Mouse (Mus musculus): ENCODE results near the gene Setd7.

The Setd7 gene

GRCm38 (mm10) chr3:51555583-51555982 lies 5.1 kb downstream of the Setd7 start:
- no peak for DNase-seq

- no peak for DNase-seq
Measured at GRCm38 (mm10) chr3:51554836-51555235, 5.8 kb downstream of the Setd7 start.

- DNase-seq, result no peak
Measured at GRCm38 (mm10) chr3:51554067-51554466, 6.6 kb downstream of the Setd7 start.

- DNase-seq, result peak in 1 of 2 experiments; percentile 18
Measured at GRCm38 (mm10) chr3:51553497-51553875, 7.2 kb downstream of the Setd7 start.

GRCm38 (mm10) chr3:51552841-51553496 lies 7.7 kb downstream of the Setd7 start:
- DNase-seq, result no peak

- no peak for DNase-seq
Measured at GRCm38 (mm10) chr3:51552197-51552596, 8.5 kb downstream of the Setd7 start.

- no peak for DNase-seq
Measured at GRCm38 (mm10) chr3:51548987-51549579, 11.6 kb downstream of the Setd7 start.

- DNase-seq, result no peak
Measured at GRCm38 (mm10) chr3:51547577-51547976, 13.1 kb downstream of the Setd7 start.

- no peak for DNase-seq
Measured at GRCm38 (mm10) chr3:51544442-51545128, 16.1 kb downstream of the Setd7 start.

- DNase-seq, result no peak
Measured at GRCm38 (mm10) chr3:51540659-51541058, 20.0 kb downstream of the Setd7 start.

GRCm38 (mm10) chr3:51539567-51540408 lies 20.9 kb downstream of the Setd7 start:
- DNase-seq, result peak; percentile 38 to 66

- no peak for DNase-seq
Measured at GRCm38 (mm10) chr3:51534013-51534412, 26.7 kb downstream of the Setd7 start.

- no peak for DNase-seq
Measured at GRCm38 (mm10) chr3:51533573-51533972, 27.1 kb downstream of the Setd7 start.

GRCm38 (mm10) chr3:51532282-51532620 lies 28.4 kb downstream of the Setd7 start:
- DNase-seq, result peak in 1 of 2 experiments; percentile 5

GRCm38 (mm10) chr3:51531473-51532281 lies 29.0 kb downstream of the Setd7 start:
- DNase-seq, result peak; percentile 35 to 40

- DNase-seq, result no peak
Measured at GRCm38 (mm10) chr3:51526891-51527290, 33.8 kb downstream of the Setd7 start.

GRCm38 (mm10) chr3:51525186-51525785 lies 35.4 kb downstream of the Setd7 start:
- DNase-seq, result no peak

GRCm38 (mm10) chr3:51521262-51521661 lies 39.4 kb downstream of the Setd7 start:
- no peak for DNase-seq

- DNase-seq, result no peak
Measured at GRCm38 (mm10) chr3:51518763-51519121, 41.9 kb downstream of the Setd7 start.

GRCm38 (mm10) chr3:51517878-51518762 lies 42.6 kb downstream of the Setd7 start:
- no peak for DNase-seq

GRCm38 (mm10) chr3:51517467-51517866 lies 43.2 kb downstream of the Setd7 start:
- DNase-seq, result peak in 1 of 2 experiments; percentile 5
